8 mouse cellular contexts compared by ENCODE assay signal in the genomic region with DNA sequence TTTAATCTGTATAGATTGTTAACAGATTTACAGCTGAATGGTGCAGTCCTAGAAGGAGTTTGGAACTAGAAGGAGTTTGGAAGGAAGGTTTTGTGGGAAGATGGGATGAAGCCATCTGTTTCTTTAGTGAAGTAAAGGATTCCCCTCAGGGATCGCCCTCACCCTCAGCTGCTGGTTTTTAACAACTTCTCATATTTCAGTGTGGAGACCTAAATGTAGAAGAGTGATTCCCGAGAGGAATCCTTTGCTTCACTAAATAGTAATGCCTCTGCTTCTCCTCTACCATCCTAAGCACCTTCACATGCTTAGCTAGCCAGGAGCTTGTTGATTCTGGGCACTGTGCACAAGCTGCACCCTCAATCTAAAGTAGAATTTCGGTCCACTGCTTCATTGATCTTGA. TPM values are rescaled to one million over a fixed set of nuclear protein-coding genes. Genes with fewer than 3 reads are reported as not detected.
A peak's percentile ranks its signal among the peaks of the same experiment; 100 is the strongest.
DNase-seq lines count a peak whose midpoint lies in the region; ATAC-seq and TF ChIP-seq lines count a peak whose summit lies in the region.

No protein-coding gene starts in this region.

- DNase-seq in kidney, postnatal 0 days (ENCODE audit: low spot score) = peak; percentile 50
- no peak for DNase-seq in kidney, postnatal 14 days
- DNase-seq in hindbrain, embryonic 14.5 days (ENCODE audit: low spot score) = no peak
- no peak for DNase-seq in cerebellum, adult 11-12 months
- DNase-seq in thymus, postnatal 14 days = no peak
- DNase-seq in layer of hippocampus, postnatal 36 days = no peak

- no peaks in the 10 kb centered on the region for H3K9me3 ChIP-seq in kidney, postnatal 0 days (replicated peaks; ENCODE audit: low read length)
- H3K9me3 ChIP-seq in hindbrain, embryonic 14.5 days (ENCODE audit: control insufficient read depth, low read length) = no peaks in the 10 kb centered on the region
- H3K9me3 ChIP-seq in midbrain, embryonic 15.5 days = no peaks in the 10 kb centered on the region

- peak overlapping the region; percentile 66 for H3K4me3 ChIP-seq in kidney, postnatal 0 days (replicated peaks; ENCODE audit: low read depth, low read length)
- H3K4me3 ChIP-seq in hindbrain, embryonic 14.5 days (replicated peaks; ENCODE audit: low read length) = peak overlapping the region; percentile 47
- H3K4me3 ChIP-seq in midbrain, embryonic 15.5 days = peak overlapping the region; percentile 65

- TF ChIP-seq CTCF in kidney, postnatal 0 days (IDR thresholded peaks at IDR 0.05; ENCODE audit: low read depth) = no peak

- no peaks in the 10 kb centered on the region for H3K27me3 ChIP-seq in kidney, postnatal 0 days (ENCODE audit: insufficient read depth, low read length)
- no peaks in the 10 kb centered on the region for H3K27me3 ChIP-seq in hindbrain, embryonic 14.5 days (ENCODE audit: control insufficient read depth, insufficient read depth, low read length)
- H3K27me3 ChIP-seq in midbrain, embryonic 15.5 days (replicated peaks) = no peaks in the 10 kb centered on the region

- peak overlapping the region; percentile 85 for H3K27ac ChIP-seq in kidney, postnatal 0 days
- H3K27ac ChIP-seq in hindbrain, embryonic 14.5 days = peak overlapping the region; percentile 76
- H3K27ac ChIP-seq in midbrain, embryonic 15.5 days = peak overlapping the region; percentile 90

- WGBS in kidney, postnatal 0 days = 4% methylated on average over 3 of the region's 3 CpGs
- WGBS in hindbrain, embryonic 14.5 days = 17% methylated on average over 3 of the region's 3 CpGs
- 8% methylated on average over 3 of the region's 3 CpGs for WGBS in midbrain, embryonic 15.5 days

- no peaks in the 10 kb centered on the region for H3K36me3 ChIP-seq in kidney, postnatal 0 days (ENCODE audit: insufficient read depth, low read length)
- H3K36me3 ChIP-seq in hindbrain, embryonic 14.5 days (replicated peaks; ENCODE audit: control insufficient read depth, insufficient read depth) = no peaks in the 10 kb centered on the region
- no peaks in the 10 kb centered on the region for H3K36me3 ChIP-seq in midbrain, embryonic 15.5 days (replicated peaks)

- H3K4me2 ChIP-seq in kidney, postnatal 0 days (ENCODE audit: low read length) = peak overlapping the region; percentile 93
- H3K4me2 ChIP-seq in hindbrain, embryonic 14.5 days (replicated peaks) = peak overlapping the region; percentile 70
- peak overlapping the region; percentile 98 for H3K4me2 ChIP-seq in midbrain, embryonic 15.5 days

- ATAC-seq in kidney, postnatal 0 days (replicated peaks; ENCODE audit: low FRiP score, low read depth) = peak; percentile 1; the same call in 1 of the 2 replicates
- 0 out of 2 replicates have a peak, but pooled peaks have one; percentile 1 for ATAC-seq in common myeloid progenitor, adult 5-6 weeks (replicated peaks; ENCODE audit: low read depth, poor library complexity, severe bottlenecking)
- ATAC-seq in hindbrain, embryonic 14.5 days (ENCODE audit: low FRiP score) = no peak
- ATAC-seq in midbrain, embryonic 15.5 days (replicated peaks) = peak; percentile 25; the same call in 1 of the 2 replicates

- peak overlapping the region; percentile 62 for H3K9ac ChIP-seq in kidney, postnatal 0 days (ENCODE audit: low read depth, low read length)
- H3K9ac ChIP-seq in hindbrain, embryonic 14.5 days = peak overlapping the region; percentile 52
- H3K9ac ChIP-seq in midbrain, embryonic 15.5 days = peak overlapping the region; percentile 75

- H3K4me1 ChIP-seq in kidney, postnatal 0 days (replicated peaks; ENCODE audit: insufficient read depth, low read length) = 0 out of 2 replicates have a peak, but pooled peaks cover 3% of the 10 kb centered on the region
- 0 out of 2 replicates have a peak, but pooled peaks cover 4% of the 10 kb centered on the region for H3K4me1 ChIP-seq in hindbrain, embryonic 14.5 days (replicated peaks; ENCODE audit: control insufficient read depth, insufficient read depth, low read length)
- peaks cover 11% of the 10 kb centered on the region for H3K4me1 ChIP-seq in midbrain, embryonic 15.5 days

RNA-seq across cellular contexts. Expression of a gene that starts 0.3 kb away (rescaled TPM):
- 3.1 and 4.2 TPM in 2 replicates for polyA plus RNA-seq in kidney, postnatal 0 days (2015; fragmentation: Nextera tagmentation; extraction: Ambion mirVana)
- 26.2 and 30.1 TPM in 2 replicates for total RNA-seq in common myeloid progenitor, adult 5-6 weeks (2017)
- 2.3 and 2.5 TPM in 2 replicates for polyA plus RNA-seq in hindbrain, embryonic 14.5 days (2014; fragmentation: Nextera tagmentation; extraction: Ambion mirVana)
- polyA plus RNA-seq in midbrain, embryonic 15.5 days (2015; fragmentation: Nextera tagmentation; extraction: Ambion mirVana) = 1.9 and 2.1 TPM in 2 replicates
- under 1 TPM; 0.38 to 0.70 TPM for total RNA-seq in layer of hippocampus, postnatal 36 days (2021)

RNA-seq across cellular contexts. Expression of a gene that starts 4.6 kb away (rescaled TPM):
- 0.32 and 0.38 TPM in 2 replicates for polyA plus RNA-seq in kidney, postnatal 0 days (2015; fragmentation: Nextera tagmentation; extraction: Ambion mirVana)
- not detected in 2 replicates for total RNA-seq in common myeloid progenitor, adult 5-6 weeks (2017)
- polyA plus RNA-seq in hindbrain, embryonic 14.5 days (2014; fragmentation: Nextera tagmentation; extraction: Ambion mirVana) = 25.8 and 26.7 TPM in 2 replicates
- polyA plus RNA-seq in midbrain, embryonic 15.5 days (2015; fragmentation: Nextera tagmentation; extraction: Ambion mirVana) = 9.5 and 11.7 TPM in 2 replicates
- total RNA-seq in layer of hippocampus, postnatal 36 days (2021) = 10 to 100 TPM; 23.1 to 23.5 TPM
